Mouse (Mus musculus) kidney, adult 2 months (tissue): ENCODE data around the gene Kiss1. TPM values are rescaled to one million over a fixed set of nuclear protein-coding genes. Genes with fewer than 3 reads are reported as not detected.

Source experiments
- DNase-seq: peaks from one replicate; pipeline ENCODE4 v3.0.0; 2021
- H3K27ac ChIP-seq: fragments of 200-500 bp; 2 replicates; pipeline ENCODE4 v1.5.1; 2012; ENCODE audit warnings: low read depth, low read length, control low read depth, inconsistent platforms; ENCODE audit not compliant: insufficient read depth
- H3K27me3 ChIP-seq: fragments of 200-500 bp; replicated peaks from 2 replicates; pipeline ENCODE4 v1.6.1; 2012; ENCODE audit warnings: mild to moderate bottlenecking, moderate library complexity, low read length, inconsistent platforms; ENCODE audit not compliant: control insufficient read depth, insufficient read depth
- H3K36me3 ChIP-seq: fragments of 200-500 bp; 2 replicates; pipeline ENCODE4 v1.6.1; 2012; ENCODE audit warnings: mild to moderate bottlenecking, moderate library complexity, low read length, inconsistent platforms; ENCODE audit not compliant: control insufficient read depth, insufficient read depth
- H3K4me1 ChIP-seq: fragments of 200-500 bp; 2 replicates; pipeline ENCODE4 v1.6.1; 2011; ENCODE audit warnings: low read length; ENCODE audit not compliant: control insufficient read depth, insufficient read depth
- H3K4me3 ChIP-seq: fragments of 200-500 bp; 2 replicates; pipeline ENCODE4 v1.5.1; 2011; ENCODE audit warnings: mild to moderate bottlenecking, low read depth, low read length, control low read depth; ENCODE audit not compliant: insufficient read depth
- CTCF ChIP-seq: fragments of 200-500 bp; conservative IDR thresholded peaks from 2 replicates; pipeline ENCODE4 v1.5.1; 2011; ENCODE audit warnings: low read depth, mild to moderate bottlenecking, control low read depth, low read length, moderate library complexity, mixed read lengths; ENCODE audit not compliant: insufficient read depth, insufficient read length
- POLR2A ChIP-seq: fragments of 200-500 bp; IDR thresholded peaks from one replicate; pipeline ENCODE4 v1.6.1; 2011; ENCODE audit warnings: low read depth, low read length, control low read depth
- WGBS: fragments of 180-500 bp; shearing (Covaris S2); methylation state at CpG from one replicate; pipeline ENCODE4 v1.1.7; 2018; 5-methylcytosine and 5-hydroxymethylcytosine counted together
- polyA plus RNA-seq: library from polyadenylated mRNA; depleted of rRNA; stranded (reverse); fragments of >200 nt; gene quantifications from 2 replicates; pipeline ENCODE4 v1.2.3, GENCODE M21; 2012

Gene Kiss1
- polyA plus RNA-seq, 1 experiment = not detected

GRCm38 (mm10) chr1:133346531-133346930 is 24.9 kb downstream of the Kiss1 start:
- Histone ChIP-seq H3K36me3 (no peaks in the 10 kb centered on the region), H3K4me3 (no peak overlapping the region), H3K27ac (no peak overlapping the region), H3K4me1 (no peaks in the 10 kb centered on the region; the same call in 1 of the 2 replicates), H3K27me3 (no peaks in the 10 kb centered on the region)
- WGBS = 84% methylated on average over 9 of the region's 9 CpGs
- TF ChIP-seq POLR2A = no peak
- no peak for TF ChIP-seq CTCF
- no peak for DNase-seq

GRCm38 (mm10) chr1:133347226-133347625 is 25.6 kb downstream of the Kiss1 start:
- TF ChIP-seq POLR2A = no peak
- no peak for TF ChIP-seq CTCF
- no peak for DNase-seq
- no peak overlapping the region for H3K4me3 ChIP-seq
- H3K36me3 ChIP-seq = no peaks in the 10 kb centered on the region
- WGBS = 81% methylated on average over 3 of the region's 3 CpGs
- no peak overlapping the region for H3K27ac ChIP-seq
- H3K4me1 ChIP-seq = no peaks in the 10 kb centered on the region; the same call in 1 of the 2 replicates
- H3K27me3 ChIP-seq = no peaks in the 10 kb centered on the region

GRCm38 (mm10) chr1:133347693-133348520 is 26.2 kb downstream of the Kiss1 start:
- DNase-seq = peak; percentile 81
- no peaks in the 10 kb centered on the region; the same call in 1 of the 2 replicates for H3K4me1 ChIP-seq
- H3K27me3 ChIP-seq = no peaks in the 10 kb centered on the region
- H3K36me3 ChIP-seq = no peaks in the 10 kb centered on the region
- WGBS = 42% methylated on average over 11 of the region's 11 CpGs
- H3K4me3 ChIP-seq = no peak overlapping the region
- TF ChIP-seq CTCF (no peak), POLR2A (no peak)
- H3K27ac ChIP-seq = no peak overlapping the region

- H3K36me3 ChIP-seq = no peaks in the 10 kb centered on the region
- H3K4me1 ChIP-seq = no peaks in the 10 kb centered on the region; the same call in 1 of the 2 replicates
- DNase-seq = no peak
- 92% methylated on average over 1 of the region's 1 CpGs for WGBS
- TF ChIP-seq CTCF (no peak), POLR2A (no peak)
- no peak within 1 kb of the TSS for H3K4me3 ChIP-seq
- no peaks in the 10 kb centered on the region for H3K27me3 ChIP-seq
- no peak within 1 kb of the TSS for H3K27ac ChIP-seq
These were observed 28.5 kb downstream of the Kiss1 start, which contains the start of gene Ren1 for GRCm38 (mm10) chr1:133350210-133350609. Ren1 (plus strand) TSS chr1:133350510.

GRCm38 (mm10) chr1:133351762-133352161 is 30.1 kb downstream of the Kiss1 start:
- no peak overlapping the region for H3K4me3 ChIP-seq
- WGBS = 51% methylated on average over 9 of the region's 9 CpGs
- no peaks in the 10 kb centered on the region for H3K36me3 ChIP-seq
- H3K27ac ChIP-seq = no peak overlapping the region
- no peak for TF ChIP-seq POLR2A
- no peak for TF ChIP-seq CTCF
- DNase-seq = no peak
- no peaks in the 10 kb centered on the region; the same call in 1 of the 2 replicates for H3K4me1 ChIP-seq
- H3K27me3 ChIP-seq = no peaks in the 10 kb centered on the region

- DNase-seq = peak; percentile 84
- Histone ChIP-seq H3K27me3 (no peaks in the 10 kb centered on the region), H3K27ac (no peak overlapping the region), H3K4me1 (no peaks in the 10 kb centered on the region), H3K36me3 (no peaks in the 10 kb centered on the region), H3K4me3 (no peak overlapping the region)
- TF ChIP-seq POLR2A (no peak), CTCF (peak; percentile 100)
- WGBS = 39% methylated on average over 12 of the region's 12 CpGs
These were observed 31.7 kb downstream of the Kiss1 start for GRCm38 (mm10) chr1:133353371-133353809.

GRCm38 (mm10) chr1:133355469-133355868 is 33.8 kb downstream of the Kiss1 start:
- TF ChIP-seq POLR2A (no peak), CTCF (no peak)
- no peaks in the 10 kb centered on the region for H3K36me3 ChIP-seq
- WGBS = 74% methylated on average over 5 of the region's 5 CpGs
- no peak for DNase-seq
- no peak overlapping the region for H3K27ac ChIP-seq
- no peak overlapping the region for H3K4me3 ChIP-seq
- no peaks in the 10 kb centered on the region for H3K4me1 ChIP-seq
- no peaks in the 10 kb centered on the region for H3K27me3 ChIP-seq
